Mouse (Mus musculus): Measurements from ENCODE around the gene Col4a6.

- TF ChIP-seq CTCF (IDR thresholded peaks at IDR 0.05; ENCODE audit: control insufficient read depth, insufficient read depth, low read length) (no peak), POLR2A (IDR thresholded peaks at IDR 0.05; ENCODE audit: borderline replicate concordance, control insufficient read depth, low read depth, low read length) (no peak)
These were observed 181.0 kb downstream of the Col4a6 start for GRCm38 (mm10) chrX:141292702-141293462.

Data from bone marrow, adult 2 months (tissue).